Mouse (Mus musculus): ENCODE measurements around the gene Aunip. TPM values are rescaled to one million over a fixed set of nuclear protein-coding genes. Genes with fewer than 3 reads are reported as not detected.

The Aunip gene
- polyA plus RNA-seq, 1 experiment from 2014 or later = 2.3 TPM

- Histone ChIP-seq H3K4me3 (no peak overlapping the region), H3K27ac (replicated peaks) (no peak overlapping the region), H3K4me2 (no peak overlapping the region), H3K36me3 (peaks cover 28% of the 10 kb centered on the region), H3K27me3 (no peaks in the 10 kb centered on the region), H3K9me3 (no peaks in the 10 kb centered on the region), H3K4me1 (replicated peaks) (peaks cover 18% of the 10 kb centered on the region), H3K9ac (no peak overlapping the region)
- 91% methylated on average over 16 of the region's 16 CpGs for WGBS
- ATAC-seq (ENCODE audit: low read depth) = no peak
These were observed 52.8 kb downstream of the Aunip start for GRCm38 (mm10) chr4:134563624-134564023.

GRCm38 (mm10) chr4:134564093-134564492, 53.3 kb downstream of the Aunip start:
- Histone ChIP-seq H3K27ac (replicated peaks) (no peak overlapping the region), H3K9me3 (no peaks in the 10 kb centered on the region), H3K36me3 (peaks cover 29% of the 10 kb centered on the region), H3K27me3 (no peaks in the 10 kb centered on the region), H3K9ac (no peak overlapping the region), H3K4me1 (replicated peaks) (peaks cover 15% of the 10 kb centered on the region), H3K4me2 (no peak overlapping the region), H3K4me3 (no peak overlapping the region)
- no peak for ATAC-seq (ENCODE audit: low read depth)
- WGBS = 84% methylated on average over 6 of the region's 6 CpGs

GRCm38 (mm10) chr4:134567377-134568226, 56.8 kb downstream of the Aunip start:
- peak; percentile 74 for ATAC-seq (ENCODE audit: low read depth)
- no peak overlapping the region for H3K4me3 ChIP-seq
- 12% methylated on average over 19 of the region's 19 CpGs for WGBS
- peaks cover 24% of the 10 kb centered on the region for H3K36me3 ChIP-seq
- no peaks in the 10 kb centered on the region for H3K27me3 ChIP-seq
- peak overlapping the region; percentile 81 for H3K27ac ChIP-seq (replicated peaks)
- no peak overlapping the region; the same call in 1 of the 2 replicates for H3K4me2 ChIP-seq
- no peaks in the 10 kb centered on the region for H3K9me3 ChIP-seq
- peaks cover 38% of the 10 kb centered on the region for H3K4me1 ChIP-seq (replicated peaks)
- no peak overlapping the region; the same call in 1 of the 2 replicates for H3K9ac ChIP-seq

GRCm38 (mm10) chr4:134569205-134569604, 58.4 kb downstream of the Aunip start:
- Histone ChIP-seq H3K4me2 (no peak overlapping the region), H3K9ac (no peak overlapping the region), H3K9me3 (no peaks in the 10 kb centered on the region), H3K27ac (replicated peaks) (no peak overlapping the region), H3K4me3 (no peak overlapping the region), H3K36me3 (peaks cover 20% of the 10 kb centered on the region), H3K4me1 (replicated peaks) (peaks cover 42% of the 10 kb centered on the region), H3K27me3 (no peaks in the 10 kb centered on the region)
- WGBS = 70% methylated on average over 6 of the region's 6 CpGs
- ATAC-seq (ENCODE audit: low read depth) = no peak

GRCm38 (mm10) chr4:134569831-134570230, 59.0 kb downstream of the Aunip start:
- Histone ChIP-seq H3K27me3 (no peaks in the 10 kb centered on the region), H3K36me3 (peaks cover 14% of the 10 kb centered on the region), H3K4me3 (no peak overlapping the region), H3K9ac (no peak overlapping the region), H3K9me3 (no peaks in the 10 kb centered on the region), H3K4me1 (replicated peaks) (peaks cover 42% of the 10 kb centered on the region), H3K4me2 (no peak overlapping the region), H3K27ac (replicated peaks) (peak overlapping the region; percentile 75)
- no peak for ATAC-seq (ENCODE audit: low read depth)
- 79% methylated on average over 8 of the region's 8 CpGs for WGBS

- Histone ChIP-seq H3K4me2 (no peak overlapping the region), H3K27me3 (no peaks in the 10 kb centered on the region), H3K4me3 (no peak overlapping the region), H3K9ac (0 out of 2 replicates have a peak overlapping the region, but pooled peaks have one; percentile 12), H3K36me3 (0 out of 2 replicates have a peak, but pooled peaks cover 4% of the 10 kb centered on the region), H3K9me3 (no peaks in the 10 kb centered on the region), H3K27ac (replicated peaks) (peak overlapping the region; percentile 75), H3K4me1 (replicated peaks) (peaks cover 49% of the 10 kb centered on the region)
- ATAC-seq (ENCODE audit: low read depth) = peak; percentile 16; the same call in 1 of the 2 replicates
- WGBS = 54% methylated on average over 14 of the region's 14 CpGs
These were observed 60.1 kb downstream of the Aunip start for GRCm38 (mm10) chr4:134570704-134571451.

GRCm38 (mm10) chr4:134572449-134573300, 61.9 kb downstream of the Aunip start:
- WGBS = 70% methylated on average over 24 of the region's 24 CpGs
- H3K9ac ChIP-seq = no peak overlapping the region
- H3K36me3 ChIP-seq = 0 out of 2 replicates have a peak, but pooled peaks cover 4% of the 10 kb centered on the region
- ATAC-seq (ENCODE audit: low read depth) = no peak
- peaks cover 44% of the 10 kb centered on the region for H3K4me1 ChIP-seq (replicated peaks)
- H3K4me3 ChIP-seq = no peak overlapping the region
- no peaks in the 10 kb centered on the region for H3K27me3 ChIP-seq
- H3K4me2 ChIP-seq = no peak overlapping the region
- no peaks in the 10 kb centered on the region for H3K9me3 ChIP-seq
- peak overlapping the region; percentile 75 for H3K27ac ChIP-seq (replicated peaks)

Small RNA genes within 50 kb of the gene (microRNA-seq; reads per million reads assigned to microRNA genes)
- gene Gm23634 = 0.74 reads per million
- gene Mir6403 = not detected

Other genes starting within 250 kb of the Aunip start
- gene Pdik1l, start 223.1 kb upstream of the Aunip start, polyA plus RNA-seq (2015; fragmentation: Nextera tagmentation; extraction: Ambion mirVana) = 31.6 and 35.5 TPM in 2 replicates
- 0.88 and 1.6 TPM in 2 replicates for gene Trim63, start 195.9 kb upstream of the Aunip start, polyA plus RNA-seq (2015; fragmentation: Nextera tagmentation; extraction: Ambion mirVana)
- 0.15 and 0.22 TPM in 2 replicates for gene Slc30a2, start 167.8 kb upstream of the Aunip start, polyA plus RNA-seq (2015; fragmentation: Nextera tagmentation; extraction: Ambion mirVana)
- 0.66 and 0.73 TPM in 2 replicates for gene Extl1, start 127.1 kb upstream of the Aunip start, polyA plus RNA-seq (2015; fragmentation: Nextera tagmentation; extraction: Ambion mirVana)
- gene Pafah2, start 114.7 kb upstream of the Aunip start, polyA plus RNA-seq (2015; fragmentation: Nextera tagmentation; extraction: Ambion mirVana) = 7.4 and 8.0 TPM in 2 replicates
- gene Stmn1, start 42.7 kb upstream of the Aunip start, polyA plus RNA-seq (2015; fragmentation: Nextera tagmentation; extraction: Ambion mirVana) = 6,082 and 6,118 TPM in 2 replicates
- gene Paqr7, start 14.3 kb upstream of the Aunip start, polyA plus RNA-seq (2015; fragmentation: Nextera tagmentation; extraction: Ambion mirVana) = 19.5 and 23.3 TPM in 2 replicates
- gene Mtfr1l, start 24.4 kb downstream of the Aunip start, polyA plus RNA-seq (2015; fragmentation: Nextera tagmentation; extraction: Ambion mirVana) = 165 and 172 TPM in 2 replicates
- 11.3 and 17.1 TPM in 2 replicates for gene Selenon, start 41.2 kb downstream of the Aunip start, polyA plus RNA-seq (2015; fragmentation: Nextera tagmentation; extraction: Ambion mirVana)
- gene Man1c1, start 193.3 kb downstream of the Aunip start, polyA plus RNA-seq (2015; fragmentation: Nextera tagmentation; extraction: Ambion mirVana) = 5.3 and 5.7 TPM in 2 replicates

All from neural tube, embryonic 13.5 days (tissue).